Mouse (Mus musculus) C2C12 (cell line): ENCODE measurements at regions not wholly inside any gene's neighbourhood (a gene's known extent, or its start where the extent isn't known, plus 50 kb on each side); places are given as distances from the start of the nearest gene placed in this dataset.

Experiments used
- CEBPB ChIP-seq: IDR thresholded peaks from one replicate; pipeline ENCODE4 v1.6.1; 2011; ENCODE audit warnings: low read depth, mild to moderate bottlenecking, control low read depth, moderate library complexity
- CTCF ChIP-seq: IDR thresholded peaks from one replicate; pipeline ENCODE4 v1.5.1; 2011; ENCODE audit not compliant: control insufficient read depth, insufficient read depth, insufficient read length
- MAX ChIP-seq: IDR thresholded peaks from one replicate; pipeline ENCODE4 v1.6.1; 2011; ENCODE audit warnings: mild to moderate bottlenecking, control low read depth
- MYOD1 ChIP-seq: IDR thresholded peaks from one replicate; pipeline ENCODE4 v1.6.1; 2011; ENCODE audit warnings: low read depth; ENCODE audit not compliant: control insufficient read depth, insufficient read length
- USF1 ChIP-seq: IDR thresholded peaks from one replicate; pipeline ENCODE4 v1.6.1; 2011; ENCODE audit warnings: low read depth, mild to moderate bottlenecking, control low read depth, moderate library complexity

- no peak for TF ChIP-seq USF1
- no peak for TF ChIP-seq MYOD1
- TF ChIP-seq CEBPB: no peak
- no peak for TF ChIP-seq CTCF
- no peak for TF ChIP-seq MAX
Measured at GRCm38 (mm10) chr14:109266521-109266920, 352.6 kb upstream of the Slitrk1 start.
